Mouse (Mus musculus) megakaryocyte, embryonic 14.5 days (primary cell): ENCODE results near the gene Serf2.

Experiments used
- FLI1 ChIP-seq: IDR thresholded peaks from 2 replicates; pipeline ENCODE4 v1.6.1; 2012; ENCODE audit warnings: low read length, inconsistent platforms, mixed read lengths
- GATA1 ChIP-seq: IDR thresholded peaks from 3 replicates; pipeline ENCODE4 v1.6.1; 2012; ENCODE audit warnings: mixed read lengths, low read length, inconsistent platforms, borderline replicate concordance

DNA sequence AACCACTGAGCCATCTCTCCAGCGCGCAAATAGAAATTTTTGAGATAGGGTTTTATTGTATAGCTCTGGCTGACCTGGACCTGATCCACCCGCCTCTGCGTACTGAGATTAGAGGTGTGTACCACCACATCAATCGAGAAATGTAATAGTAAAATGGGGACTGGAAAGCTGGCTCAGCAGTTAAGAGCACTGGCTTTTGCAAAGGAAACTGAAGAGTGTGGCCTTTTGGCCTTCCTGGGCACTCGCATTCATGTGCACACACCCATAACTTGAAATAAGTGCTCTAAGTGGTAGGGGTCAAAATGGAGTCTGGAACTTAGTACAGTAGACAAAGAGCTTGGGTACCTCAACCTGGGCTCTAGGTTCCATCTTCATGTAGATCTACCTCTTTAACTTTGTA, 32.6 kb upstream of the Serf2 start:
- no peak for TF ChIP-seq FLI1
- no peak for TF ChIP-seq GATA1
